Mouse (Mus musculus) megakaryocyte-erythroid progenitor cell, adult 5-6 weeks (primary cell): ENCODE results near the gene Atxn1l. TPM values are rescaled to one million over a fixed set of nuclear protein-coding genes. Genes with fewer than 3 reads are reported as not detected.
"Not testable (repeated sequence)": the region's sequence is repeated elsewhere in the genome, so short reads cannot be mapped to it uniquely, and the experiment has no call there.

Experiments
- ATAC-seq: replicated peaks from 2 replicates; pipeline ENCODE4 v1.8.0; 2016; ENCODE audit warnings: mild to moderate bottlenecking, inconsistent platforms; ENCODE audit not compliant: severe bottlenecking, poor library complexity, low FRiP score, low TSS enrichment
- total RNA-seq, 2 experiments: library from RNA; stranded (forward) in 1 of 2; stranded (reverse) in 1 of 2; fragments of 200-1000, 215-1000 nt in 1 of 2; fragments of >200 nt in 1 of 2; fragmentation: Nextera tagmentation in 1 of 2; gene quantifications; 2 replicates each; pipeline ENCODE4 v1.2.3; 2014 to 2017

Gene Atxn1l
- total RNA-seq (2014; fragmentation: Nextera tagmentation) (8.5 and 18.3 TPM in 2 replicates), total RNA-seq (2017) (8.7 and 9.2 TPM in 2 replicates)

- ATAC-seq, result peak; percentile 78
Observed at GRCm38 (mm10) chr8:109737237-109738048, at the start of gene Atxn1l. TSS of gene Atxn1l (minus strand) at chr8:109737739.

GRCm38 (mm10) chr8:109780548-109780947 is 43.0 kb upstream of the Atxn1l start:
- ATAC-seq, result peak; percentile 18; the same call in 1 of the 2 replicates

GRCm38 (mm10) chr8:109779431-109780228 is 42.1 kb upstream of the Atxn1l start:
- ATAC-seq, result no peak

- peak; percentile 31 for ATAC-seq
Observed at GRCm38 (mm10) chr8:109778993-109779421, 41.5 kb upstream of the Atxn1l start.

- ATAC-seq, result peak; percentile 95
Observed at GRCm38 (mm10) chr8:109778280-109778977, 40.9 kb upstream of the Atxn1l start, which contains the start of gene Ap1g1. TSS of gene Ap1g1 (plus strand) at chr8:109778554.

- no peak for ATAC-seq
Observed at GRCm38 (mm10) chr8:109777851-109778250, 40.3 kb upstream of the Atxn1l start.

GRCm38 (mm10) chr8:109773154-109773553 is 35.6 kb upstream of the Atxn1l start:
- ATAC-seq, result no peak

- no peak for ATAC-seq
Observed at GRCm38 (mm10) chr8:109766081-109766480, 28.5 kb upstream of the Atxn1l start.

GRCm38 (mm10) chr8:109764031-109764430 is 26.5 kb upstream of the Atxn1l start:
- no peak for ATAC-seq

- ATAC-seq, result no peak
Observed at GRCm38 (mm10) chr8:109760221-109760620, 22.7 kb upstream of the Atxn1l start.

GRCm38 (mm10) chr8:109759426-109759825 is 21.9 kb upstream of the Atxn1l start:
- ATAC-seq, result no peak

GRCm38 (mm10) chr8:109756849-109757248 is 19.3 kb upstream of the Atxn1l start:
- ATAC-seq, result no peak

GRCm38 (mm10) chr8:109755554-109755953 is 18.0 kb upstream of the Atxn1l start:
- ATAC-seq, result not testable (repeated sequence)

- no peak for ATAC-seq
Observed at GRCm38 (mm10) chr8:109754696-109755095, 17.2 kb upstream of the Atxn1l start.

- no peak for ATAC-seq
Observed at GRCm38 (mm10) chr8:109751731-109752485, 14.4 kb upstream of the Atxn1l start.

- ATAC-seq, result peak; percentile 94
Observed at GRCm38 (mm10) chr8:109750699-109751098, 13.2 kb upstream of the Atxn1l start.

- ATAC-seq, result no peak
Observed at GRCm38 (mm10) chr8:109750274-109750673, 12.7 kb upstream of the Atxn1l start.

- ATAC-seq, result no peak
Observed at GRCm38 (mm10) chr8:109747468-109748199, 10.1 kb upstream of the Atxn1l start.
